Mouse (Mus musculus) embryonic fibroblast, embryonic 13.5 days (primary cell): ENCODE measurements around the gene Phactr2. TPM values are rescaled to one million over a fixed set of nuclear protein-coding genes. Genes with fewer than 3 reads are reported as not detected.

Experiments
- H3K27ac ChIP-seq: 2 replicates; pipeline ENCODE4 v1.5.1; 2012; ENCODE audit warnings: low read length, control low read depth, inconsistent platforms; ENCODE audit not compliant: insufficient read depth
- H3K4me1 ChIP-seq: 2 replicates; pipeline ENCODE4 v1.6.1; 2011; ENCODE audit warnings: low read length; ENCODE audit not compliant: control insufficient read depth, insufficient read depth
- H3K4me3 ChIP-seq: 2 replicates; pipeline ENCODE4 v1.5.1; 2011; ENCODE audit warnings: mild to moderate bottlenecking, control low read depth, low read length; ENCODE audit not compliant: insufficient read depth
- CTCF ChIP-seq: IDR thresholded peaks from 2 replicates; pipeline ENCODE4 v1.5.1; 2011; ENCODE audit warnings: mild to moderate bottlenecking, control low read depth, low read length, moderate library complexity, borderline replicate concordance; ENCODE audit not compliant: insufficient read depth
- POLR2A ChIP-seq: IDR thresholded peaks from 2 replicates; pipeline ENCODE4 v1.6.1; 2011; ENCODE audit warnings: low read depth, mild to moderate bottlenecking, control low read depth, low read length, moderate library complexity
- polyA plus RNA-seq: library from polyadenylated mRNA; stranded (reverse); fragments of >200 nt; gene quantifications from 2 replicates; pipeline ENCODE4 v1.2.4, GENCODE M21; 2011; ENCODE audit warnings: low read depth; ENCODE audit not compliant: missing spikeins, insufficient read length

Gene Phactr2
- polyA plus RNA-seq, 1 experiment: 15.9 TPM

- no peak overlapping the region for H3K4me3 ChIP-seq
- H3K4me1 ChIP-seq: no peaks in the 10 kb centered on the region
- TF ChIP-seq CTCF (no peak), POLR2A (no peak)
Observed at GRCm38 (mm10) chr10:13335814-13336213, 138.4 kb downstream of the Phactr2 start.

GRCm38 (mm10) chr10:13335347-13335746 is 138.9 kb downstream of the Phactr2 start:
- H3K4me1 ChIP-seq: no peaks in the 10 kb centered on the region
- H3K27ac ChIP-seq: no peak overlapping the region
- H3K4me3 ChIP-seq: no peak overlapping the region
- TF ChIP-seq POLR2A: no peak
- no peak for TF ChIP-seq CTCF

More at GRCm38 (mm10) chr10:13335814-13336213, 138.4 kb downstream of the Phactr2 start:
- H3K27ac ChIP-seq: no peak overlapping the region

GRCm38 (mm10) chr10:13333781-13334180 is 140.4 kb downstream of the Phactr2 start:
- TF ChIP-seq POLR2A (no peak), CTCF (no peak)
- Histone ChIP-seq H3K27ac (no peak overlapping the region), H3K4me1 (no peaks in the 10 kb centered on the region), H3K4me3 (no peak overlapping the region)

GRCm38 (mm10) chr10:13332985-13333384 is 141.2 kb downstream of the Phactr2 start:
- no peak for TF ChIP-seq POLR2A
- TF ChIP-seq CTCF: no peak
- no peaks in the 10 kb centered on the region for H3K4me1 ChIP-seq

GRCm38 (mm10) chr10:13331405-13332032 is 142.7 kb downstream of the Phactr2 start:
- no peak overlapping the region for H3K4me3 ChIP-seq
- H3K4me1 ChIP-seq: no peaks in the 10 kb centered on the region
- no peak overlapping the region for H3K27ac ChIP-seq
- TF ChIP-seq POLR2A (no peak), CTCF (no peak)

More at GRCm38 (mm10) chr10:13332985-13333384, 141.2 kb downstream of the Phactr2 start:
- no peak overlapping the region for H3K4me3 ChIP-seq
- H3K27ac ChIP-seq: no peak overlapping the region

- H3K4me1 ChIP-seq: no peaks in the 10 kb centered on the region
Observed at GRCm38 (mm10) chr10:13328602-13329001, 145.6 kb downstream of the Phactr2 start.

GRCm38 (mm10) chr10:13326149-13326873 is 147.9 kb downstream of the Phactr2 start:
- H3K27ac ChIP-seq: no peak overlapping the region
- no peak overlapping the region for H3K4me3 ChIP-seq
- no peak for TF ChIP-seq POLR2A
- TF ChIP-seq CTCF: no peak
- H3K4me1 ChIP-seq: peaks cover 4% of the 10 kb centered on the region

More at GRCm38 (mm10) chr10:13328602-13329001, 145.6 kb downstream of the Phactr2 start:
- H3K27ac ChIP-seq: no peak overlapping the region
- no peak overlapping the region for H3K4me3 ChIP-seq
- TF ChIP-seq CTCF (no peak), POLR2A (no peak)

GRCm38 (mm10) chr10:13323806-13324411 is 150.3 kb downstream of the Phactr2 start:
- peak overlapping the region; percentile 36 for H3K27ac ChIP-seq
- peak; percentile 19; the same call in 1 of the 2 replicates for TF ChIP-seq POLR2A
- no peak for TF ChIP-seq CTCF

GRCm38 (mm10) chr10:13323139-13323805 is 150.9 kb downstream of the Phactr2 start:
- TF ChIP-seq POLR2A (0 out of 2 replicates have a peak, but pooled peaks have one; percentile 17), CTCF (no peak)
- Histone ChIP-seq H3K27ac (peak overlapping the region; percentile 36), H3K4me3 (peak overlapping the region; percentile 63), H3K4me1 (peaks cover 4% of the 10 kb centered on the region)

More at GRCm38 (mm10) chr10:13323806-13324411, 150.3 kb downstream of the Phactr2 start:
- peaks cover 4% of the 10 kb centered on the region for H3K4me1 ChIP-seq
- H3K4me3 ChIP-seq: peak overlapping the region; percentile 63
